Mouse (Mus musculus): ENCODE measurements around the gene Pdzd2. TPM values are rescaled to one million over a fixed set of nuclear protein-coding genes. Genes with fewer than 3 reads are reported as not detected.

Gene Pdzd2
- total RNA-seq, 2 experiments from 2014 or later: 0.17 TPM; not detected in 1

- no peak for ATAC-seq (replicated peaks; ENCODE audit: low FRiP score, poor library complexity, severe bottlenecking)
Measured at GRCm38 (mm10) chr15:12311465-12311864, 428.3 kb downstream of the Pdzd2 start.

- ATAC-seq (replicated peaks; ENCODE audit: low FRiP score, poor library complexity, severe bottlenecking): no peak
Measured at GRCm38 (mm10) chr15:12310676-12311075, 429.0 kb downstream of the Pdzd2 start.

Other genes with a start within 250 kb of the Pdzd2 start
- gene 6030458C11Rik, start 84.7 kb upstream of the Pdzd2 start, total RNA-seq (2015; ENCODE audit: low replicate concordance): 9.8 and 13.6 TPM in 2 replicates
- 12.8 and 17.2 TPM in 2 replicates for gene 6030458C11Rik, start 84.7 kb upstream of the Pdzd2 start, total RNA-seq (2017; ENCODE audit: low replicate concordance)
- 13.0 and 13.8 TPM in 2 replicates for gene Drosha, start 84.9 kb upstream of the Pdzd2 start, total RNA-seq (2015; ENCODE audit: low replicate concordance)
- gene Drosha, start 84.9 kb upstream of the Pdzd2 start, total RNA-seq (2017; ENCODE audit: low replicate concordance): 8.1 and 8.5 TPM in 2 replicates